Mouse (Mus musculus) ES-E14 (cell line): Measurements from ENCODE around the gene Krt19. TPM values are rescaled to one million over a fixed set of nuclear protein-coding genes. Genes with fewer than 3 reads are reported as not detected.

Experiments used
- DNase-seq: peaks from one replicate; pipeline ENCODE4 v3.0.0-alpha.2; 2013; ENCODE audit warnings: low read depth, low spot score
- H3K27ac ChIP-seq: 2 replicates; pipeline ENCODE4 v1.5.1; 2012; ENCODE audit warnings: low read depth, mild to moderate bottlenecking, low read length, moderate library complexity, mixed read lengths; ENCODE audit not compliant: poor library complexity, insufficient read depth, severe bottlenecking
- H3K36me3 ChIP-seq: 2 replicates; pipeline ENCODE4 v1.6.1; 2012; ENCODE audit warnings: mild to moderate bottlenecking, low read length, moderate library complexity, mixed read lengths; ENCODE audit not compliant: control insufficient read depth, poor library complexity, insufficient read depth, severe bottlenecking
- H3K4me1 ChIP-seq, 2 experiments: fragments of 150-350 bp in 1 of 2; sonication (generic) in 1 of 2; 2 replicates each; pipeline ENCODE4 v1.6.1; 2012; ENCODE audit warnings: low read length in 2 of 2, mild to moderate bottlenecking in 1 of 2, mixed read lengths in 1 of 2; ENCODE audit not compliant: control insufficient read depth in 2 of 2, insufficient read depth in 2 of 2, poor library complexity in 1 of 2
- H3K4me3 ChIP-seq, 2 experiments: fragments of 150-350 bp in 1 of 2; sonication (generic) in 1 of 2; 2 replicates each; pipeline ENCODE4 v1.5.1; 2012; ENCODE audit warnings: low read length in 2 of 2, low read depth in 1 of 2, mild to moderate bottlenecking in 1 of 2, mixed read lengths in 1 of 2; ENCODE audit not compliant: insufficient read depth in 1 of 2, poor library complexity in 1 of 2, severe bottlenecking in 1 of 2
- H3K9ac ChIP-seq: 2 replicates; pipeline ENCODE4 v1.6.1; 2012; ENCODE audit warnings: low read depth, mild to moderate bottlenecking, low read length, mixed read lengths; ENCODE audit not compliant: poor library complexity, insufficient read depth, severe bottlenecking
- H3K9me3 ChIP-seq: fragments of 150-350 bp; sonication (generic); 2 replicates; pipeline ENCODE4 v1.6.1; 2012; ENCODE audit warnings: low read depth, mild to moderate bottlenecking, low read length; ENCODE audit not compliant: control insufficient read depth, insufficient read depth
- CHD2 ChIP-seq: IDR thresholded peaks from 2 replicates; pipeline ENCODE4 v1.6.1; 2014; ENCODE audit warnings: mild to moderate bottlenecking, low read depth, low read length, inconsistent platforms
- HCFC1 ChIP-seq: IDR thresholded peaks from 2 replicates; pipeline ENCODE4 v1.6.1; 2012; ENCODE audit warnings: low read length, inconsistent platforms, borderline replicate concordance; ENCODE audit not compliant: insufficient read depth
- MAFK ChIP-seq: IDR thresholded peaks from 2 replicates; pipeline ENCODE4 v1.6.1; 2014; ENCODE audit warnings: mild to moderate bottlenecking, low read depth, low read length, inconsistent platforms; ENCODE audit not compliant: insufficient read depth
- ZC3H11A ChIP-seq: IDR thresholded peaks from 2 replicates; pipeline ENCODE4 v1.6.1; 2012; ENCODE audit warnings: low read depth, mild to moderate bottlenecking, inconsistent platforms, low read length, borderline replicate concordance
- ZNF384 ChIP-seq: IDR thresholded peaks from 2 replicates; pipeline ENCODE4 v1.6.1; 2012; ENCODE audit warnings: low read depth, low read length, inconsistent platforms
- in situ Hi-C, 2 experiments: fragments of 600-800 bp; cut with MboI; formaldehyde crosslinking; loops; one replicate each; pipeline ENCODE4 v1.15.1; 2025; ENCODE audit warnings: low sequenced_read_pairs in 2 of 2, inconsistent platforms in 1 of 2; ENCODE audit not compliant: unreplicated experiment in 2 of 2
- total RNA-seq: library from RNA; depleted of rRNA; stranded (reverse); fragments of 300-350 nt; gene quantifications from 2 replicates; pipeline ENCODE4 v1.2.3, GENCODE M21; 2012

Gene Krt19
- total RNA-seq, 1 experiment, result 79.9 TPM

- Histone ChIP-seq H3K4me3 (no peak overlapping the region), H3K9ac (no peak overlapping the region), H3K36me3 (no peaks in the 10 kb centered on the region), H3K27ac (no peak overlapping the region), H3K9me3 (no peaks in the 10 kb centered on the region), H3K4me1 (peaks cover 0 to 6% of the 10 kb centered on the region in 2 experiments; a peak in 1 of 4 replicates)
- TF ChIP-seq MAFK (no peak), CHD2 (no peak), ZC3H11A (no peak), ZNF384 (no peak), HCFC1 (no peak)
- in situ Hi-C loops, result no loop called here
- DNase-seq, result no peak
Observed at GRCm38 (mm10) chr11:100164392-100164791, 15.9 kb upstream of the Krt19 start.

DNA sequence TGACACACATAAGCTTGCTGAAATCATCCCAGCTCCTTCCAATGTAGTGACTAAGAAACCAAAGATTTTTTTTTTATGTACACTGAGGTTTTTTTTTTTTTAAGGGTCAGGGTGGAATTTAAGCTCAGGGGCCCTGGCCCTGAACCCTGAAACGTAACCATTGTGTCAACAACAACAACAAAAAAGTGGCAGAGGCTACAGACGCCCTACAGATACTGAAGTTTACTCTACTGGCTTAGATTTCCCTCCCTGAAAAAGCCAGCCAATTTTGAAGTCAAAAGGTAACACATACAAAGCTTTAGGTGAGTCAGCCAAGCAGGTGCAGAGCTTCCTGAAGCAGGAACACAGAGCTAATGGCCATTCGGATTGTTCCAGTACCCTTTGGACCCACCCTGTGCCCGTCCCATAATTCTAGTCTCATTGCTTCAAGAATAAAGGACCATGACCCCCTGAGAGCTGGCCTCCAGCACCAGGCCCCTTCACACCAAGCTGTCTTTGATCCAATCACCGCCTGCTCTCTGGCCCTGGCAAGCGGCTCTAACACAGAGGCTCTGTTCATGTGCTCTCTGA is 9.5 kb upstream of the Krt19 start:
- Histone ChIP-seq H3K36me3 (no peaks in the 10 kb centered on the region), H3K27ac (no peak overlapping the region), H3K9ac (no peak overlapping the region), H3K4me3 (no peak overlapping the region), H3K9me3 (no peaks in the 10 kb centered on the region), H3K4me1 (peaks cover 0 to 9% of the 10 kb centered on the region in 2 experiments; a peak in 2 of 4 replicates)
- DNase-seq, result no peak
- TF ChIP-seq HCFC1, result no peak
- no peak for TF ChIP-seq CHD2
- no peak for TF ChIP-seq MAFK
- no peak for TF ChIP-seq ZC3H11A
- TF ChIP-seq ZNF384, result no peak
- in situ Hi-C loops, result no loop called here

- no peak for DNase-seq
- no peak overlapping the region for H3K9ac ChIP-seq
- TF ChIP-seq HCFC1 (no peak), ZNF384 (no peak), CHD2 (no peak), MAFK (no peak), ZC3H11A (no peak)
- H3K36me3 ChIP-seq, result no peaks in the 10 kb centered on the region
- H3K27ac ChIP-seq, result no peak overlapping the region
- H3K4me3 ChIP-seq, result no peak overlapping the region
- H3K9me3 ChIP-seq, result no peaks in the 10 kb centered on the region
- H3K4me1 ChIP-seq, result peaks cover 0 to 9% of the 10 kb centered on the region in 2 experiments; a peak in 2 of 4 replicates
- in situ Hi-C loops, result no loop called here
Observed at GRCm38 (mm10) chr11:100157331-100157730, 8.9 kb upstream of the Krt19 start.

- Histone ChIP-seq H3K27ac (no peak overlapping the region), H3K9ac (no peak overlapping the region), H3K4me3 (no peak overlapping the region), H3K9me3 (no peaks in the 10 kb centered on the region), H3K36me3 (no peaks in the 10 kb centered on the region), H3K4me1 (peaks cover 0 to 9% of the 10 kb centered on the region in 2 experiments; a peak in 2 of 4 replicates)
- TF ChIP-seq ZC3H11A (no peak), CHD2 (no peak), MAFK (no peak), ZNF384 (no peak), HCFC1 (no peak)
- in situ Hi-C loops, result no loop called here
- no peak for DNase-seq
Observed at GRCm38 (mm10) chr11:100155497-100156255, 7.2 kb upstream of the Krt19 start.
